Mouse (Mus musculus) heart, postnatal 0 days (tissue): ENCODE results near the gene Xrcc6.

Experiments used
- CTCF ChIP-seq: IDR thresholded peaks from 2 replicates; pipeline ENCODE4 v1.5.1; 2016; ENCODE audit warnings: antibody characterized with exemption, control low read depth, low read depth
- EP300 ChIP-seq: IDR thresholded peaks from 2 replicates; pipeline ENCODE4 v1.6.1; 2016; ENCODE audit warnings: antibody characterized with exemption, low read depth

- TF ChIP-seq EP300 (no peak), CTCF (no peak)
Measured at GRCm38 (mm10) chr15:82027726-82028125, 40.1 kb downstream of the Xrcc6 start.
